Mouse (Mus musculus) embryonic fibroblast, embryonic 13.5 days (primary cell): ENCODE measurements around the gene Serpinb6d. TPM values are rescaled to one million over a fixed set of nuclear protein-coding genes. Genes with fewer than 3 reads are reported as not detected.

Experiments
- H3K27ac ChIP-seq: 2 replicates; pipeline ENCODE4 v1.5.1; 2012; ENCODE audit warnings: low read length, control low read depth, inconsistent platforms; ENCODE audit not compliant: insufficient read depth
- H3K4me1 ChIP-seq: 2 replicates; pipeline ENCODE4 v1.6.1; 2011; ENCODE audit warnings: low read length; ENCODE audit not compliant: control insufficient read depth, insufficient read depth
- H3K4me3 ChIP-seq: 2 replicates; pipeline ENCODE4 v1.5.1; 2011; ENCODE audit warnings: mild to moderate bottlenecking, control low read depth, low read length; ENCODE audit not compliant: insufficient read depth
- CTCF ChIP-seq: IDR thresholded peaks from 2 replicates; pipeline ENCODE4 v1.5.1; 2011; ENCODE audit warnings: mild to moderate bottlenecking, control low read depth, low read length, moderate library complexity, borderline replicate concordance; ENCODE audit not compliant: insufficient read depth
- POLR2A ChIP-seq: IDR thresholded peaks from 2 replicates; pipeline ENCODE4 v1.6.1; 2011; ENCODE audit warnings: low read depth, mild to moderate bottlenecking, control low read depth, low read length, moderate library complexity
- polyA plus RNA-seq: library from polyadenylated mRNA; stranded (reverse); fragments of >200 nt; gene quantifications from 2 replicates; pipeline ENCODE4 v1.2.4, GENCODE M21; 2011; ENCODE audit warnings: low read depth; ENCODE audit not compliant: missing spikeins, insufficient read length

Gene Serpinb6d
- polyA plus RNA-seq = not detected in 2 replicates

- TF ChIP-seq CTCF (no peak), POLR2A (no peak)
- Histone ChIP-seq H3K4me3 (no peak within 1 kb of the TSS), H3K27ac (no peak within 1 kb of the TSS), H3K4me1 (no peaks in the 10 kb centered on the region)
These were observed at the start of gene Serpinb6d for GRCm38 (mm10) chr13:33661105-33661504. Gene Serpinb6d (plus strand): TSS chr13:33661405.

GRCm38 (mm10) chr13:33622921-33623320 lies 38.3 kb upstream of the Serpinb6d start:
- TF ChIP-seq CTCF (no peak), POLR2A (no peak)
- no peak overlapping the region for H3K27ac ChIP-seq
- H3K4me1 ChIP-seq = no peaks in the 10 kb centered on the region
- H3K4me3 ChIP-seq = no peak overlapping the region

GRCm38 (mm10) chr13:33642540-33642939 lies 18.7 kb upstream of the Serpinb6d start:
- Histone ChIP-seq H3K4me3 (no peak overlapping the region), H3K27ac (no peak overlapping the region), H3K4me1 (no peaks in the 10 kb centered on the region)
- TF ChIP-seq POLR2A (no peak), CTCF (no peak)

GRCm38 (mm10) chr13:33662550-33662949 lies 1.3 kb downstream of the Serpinb6d start:
- TF ChIP-seq POLR2A (no peak), CTCF (no peak)
- H3K4me3 ChIP-seq = no peak overlapping the region

DNA sequence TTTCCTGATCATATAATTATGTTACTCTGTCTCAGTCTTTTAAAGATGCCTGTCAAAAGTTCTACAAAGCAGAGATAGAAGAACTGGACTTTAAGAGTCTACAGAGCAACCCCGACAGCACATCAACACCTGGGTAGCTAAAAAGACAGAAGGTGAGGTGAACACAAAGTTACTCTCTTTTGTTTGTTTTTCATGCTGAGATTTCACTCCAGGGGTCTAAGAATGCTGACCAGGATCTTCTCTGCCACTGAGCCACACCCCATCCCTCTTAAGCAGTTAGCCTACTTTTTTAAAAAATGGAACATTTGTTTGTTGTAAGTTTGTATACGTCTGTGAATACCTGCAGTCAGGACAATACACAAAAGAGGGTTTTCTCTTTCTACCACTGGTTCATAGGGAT lies 59.1 kb downstream of the Serpinb6d start:
- Histone ChIP-seq H3K27ac (no peak overlapping the region), H3K4me1 (no peaks in the 10 kb centered on the region), H3K4me3 (no peak overlapping the region)
- TF ChIP-seq POLR2A (no peak), CTCF (no peak)

More at GRCm38 (mm10) chr13:33662550-33662949, 1.3 kb downstream of the Serpinb6d start:
- Histone ChIP-seq H3K27ac (no peak overlapping the region), H3K4me1 (no peaks in the 10 kb centered on the region)

Other genes starting within 250 kb of the Serpinb6d start
- not detected in 2 replicates for gene Serpinb9g, start 176.6 kb upstream of the Serpinb6d start, polyA plus RNA-seq
- not detected in 2 replicates for gene Serpinb6e, start 182.0 kb downstream of the Serpinb6d start, polyA plus RNA-seq
- gene Serpinb6c, start 244.3 kb downstream of the Serpinb6d start, polyA plus RNA-seq = 0.53 TPM in 1 of 2 replicates, not detected in the other